Mouse (Mus musculus) testis, adult 2 months (tissue): Measurements from ENCODE around the gene Lrrc72.

Experiments
- CTCF ChIP-seq: fragments of 200-500 bp; IDR thresholded peaks from 2 replicates; pipeline ENCODE4 v1.5.1; 2012; ENCODE audit warnings: low read depth, mild to moderate bottlenecking, inconsistent platforms, low read length, moderate library complexity; ENCODE audit not compliant: control insufficient read depth, insufficient read depth, insufficient replicate concordance
- POLR2A ChIP-seq: fragments of 200-500 bp; IDR thresholded peaks from 2 replicates; pipeline ENCODE4 v1.6.1; 2012; ENCODE audit warnings: low read depth, mild to moderate bottlenecking, inconsistent platforms, low read length, moderate library complexity; ENCODE audit not compliant: control insufficient read depth

GRCm38 (mm10) chr12:36208456-36208855 is 44.7 kb downstream of the Lrrc72 start:
- TF ChIP-seq CTCF (no peak), POLR2A (no peak)
